Mouse (Mus musculus) common myeloid progenitor, adult 5-6 weeks (primary cell): ENCODE data around the gene Tmem176b. TPM values are rescaled to one million over a fixed set of nuclear protein-coding genes. Genes with fewer than 3 reads are reported as not detected.
"Not testable (repeated sequence)": the region's sequence is repeated elsewhere in the genome, so short reads cannot be mapped to it uniquely, and the experiment has no call there.

ENCODE experiments used
- ATAC-seq: replicated peaks from 2 replicates; pipeline ENCODE4 v1.8.0; 2016; ENCODE audit warnings: low read depth, mild to moderate bottlenecking, moderate TSS enrichment, inconsistent platforms; ENCODE audit not compliant: poor library complexity, severe bottlenecking
- total RNA-seq: library from RNA; stranded (forward); fragments of 200-1000, 187-1606 nt; gene quantifications from 2 replicates; pipeline ENCODE4 v1.2.3, GENCODE M21; 2017

Gene Tmem176b
- 137 and 148 TPM in 2 replicates for total RNA-seq

DNA sequence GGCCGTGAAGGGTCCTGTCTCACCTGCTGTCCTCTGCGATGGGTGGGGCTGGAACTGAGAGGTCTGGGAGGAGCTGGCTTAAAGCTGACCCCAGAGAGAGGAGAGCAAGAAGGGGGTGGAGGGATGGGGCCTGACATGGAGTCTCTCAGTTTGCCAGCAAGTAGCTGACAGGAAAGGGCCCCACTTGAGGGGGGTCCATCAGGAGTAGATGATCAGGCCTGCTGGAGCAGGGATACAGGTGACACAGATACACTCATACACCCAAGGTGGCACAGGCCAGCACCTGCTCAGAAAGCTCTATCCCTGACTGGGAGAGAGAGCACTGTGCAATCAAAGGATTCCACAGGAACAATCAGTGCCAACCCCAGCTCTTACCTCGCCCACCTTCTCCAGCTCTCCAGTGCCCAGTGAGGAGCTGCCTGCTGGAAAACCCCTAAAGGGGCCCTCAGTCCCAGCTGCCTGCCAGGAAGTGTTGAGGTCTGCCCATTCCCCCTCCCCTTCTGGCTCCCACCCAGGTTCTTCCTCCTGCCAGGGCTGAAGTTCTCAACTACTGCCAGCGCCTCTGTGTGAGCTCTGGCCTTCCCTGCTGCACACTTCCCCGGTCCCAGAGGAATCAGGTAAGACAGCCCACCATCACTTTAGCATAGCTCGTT, at the start of gene Tmem176b:
Gene Tmem176b, minus strand, starts transcription at position 524 of the 653 bp plus-strand sequence.
- ATAC-seq = peak; percentile 81

DNA sequence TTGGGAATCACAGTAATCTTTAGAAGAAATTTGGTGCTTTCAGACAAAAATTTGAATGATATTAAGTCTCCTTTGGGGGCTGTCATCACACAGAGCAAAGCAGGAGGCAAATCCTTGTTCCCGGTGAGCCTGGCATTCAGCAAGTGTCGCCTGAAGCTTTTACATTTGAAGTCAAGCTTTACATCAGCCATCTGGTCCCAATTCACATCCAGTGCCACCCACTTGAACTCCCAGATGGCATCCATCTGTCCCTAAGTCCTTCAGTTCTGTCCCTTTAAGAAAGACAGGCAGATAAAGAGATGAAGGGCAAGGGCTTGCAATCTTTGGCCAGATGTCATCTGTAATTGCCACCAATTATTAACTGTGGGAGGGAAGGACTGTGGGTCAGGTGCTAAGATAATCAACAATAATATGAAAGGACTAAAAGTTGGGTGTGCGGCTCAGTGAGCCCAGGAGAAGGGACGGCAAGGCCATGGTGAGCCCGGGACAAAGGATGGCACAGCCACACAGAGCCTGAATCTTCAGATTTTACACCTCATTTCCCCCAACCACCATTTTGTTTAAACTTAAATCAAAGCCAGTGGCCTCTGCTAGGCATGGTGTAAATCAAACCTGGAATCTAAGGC, 35.3 kb upstream of the Tmem176b start:
- no peak for ATAC-seq

DNA sequence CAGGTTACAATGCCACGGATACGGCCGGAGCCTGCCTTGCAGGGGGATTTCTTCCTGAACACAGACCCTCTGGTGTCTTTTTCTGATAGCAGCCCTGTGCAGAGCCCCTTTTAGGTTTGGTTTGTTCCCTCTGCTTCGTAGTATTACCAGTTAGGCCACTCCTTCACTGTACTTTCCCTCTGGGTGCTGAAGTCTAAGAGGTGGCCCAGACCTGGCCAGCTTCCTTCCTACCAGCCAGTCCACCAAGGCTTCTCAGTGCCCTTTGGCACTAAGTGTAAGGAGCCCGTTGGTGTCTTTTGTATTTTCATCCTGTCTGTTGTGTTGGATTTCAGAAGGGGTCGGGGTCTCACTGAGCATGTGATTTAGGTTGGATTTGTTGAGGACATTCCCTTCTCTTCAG, 34.2 kb upstream of the Tmem176b start:
- ATAC-seq = no peak

DNA sequence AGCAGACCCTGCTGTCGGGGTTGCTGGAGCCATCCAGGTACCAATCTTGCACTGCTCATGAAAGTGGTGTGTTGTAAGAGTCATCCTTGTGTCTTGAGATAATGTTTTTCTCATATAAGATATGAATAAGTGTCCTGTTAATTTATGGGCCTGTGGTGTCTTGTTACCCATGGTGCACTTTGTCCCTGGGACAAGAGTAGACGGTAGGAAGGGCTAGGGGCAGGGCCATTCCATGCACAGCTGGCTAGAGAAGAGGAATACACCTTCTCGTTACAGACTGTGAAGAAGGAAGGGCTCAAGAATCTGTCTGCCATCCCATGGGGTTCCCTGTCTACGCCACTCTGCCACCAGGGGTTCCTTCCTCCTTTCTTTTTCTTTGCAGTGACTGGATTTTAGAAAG, 33.3 kb upstream of the Tmem176b start:
- ATAC-seq = no peak

DNA sequence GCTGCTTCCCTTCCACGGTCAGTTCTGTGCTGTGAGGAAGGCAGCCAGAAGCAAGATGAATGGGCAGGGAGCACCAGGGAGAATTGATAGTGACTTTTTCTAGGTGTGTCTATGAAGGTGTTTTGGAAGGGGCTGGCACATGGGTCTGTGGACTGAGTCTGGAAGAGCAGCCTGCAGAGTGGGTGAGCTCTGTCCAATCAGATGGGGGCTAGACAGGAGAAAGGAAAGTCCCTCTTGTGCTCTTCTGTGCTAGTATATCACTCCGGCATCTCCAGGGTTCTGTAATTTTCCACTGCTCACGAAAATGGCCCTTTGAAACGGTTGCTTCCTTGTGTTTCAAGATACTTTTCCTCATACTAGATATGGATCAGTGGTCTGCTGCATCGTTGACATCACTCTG, 31.3 kb upstream of the Tmem176b start, which contains the start of gene Aoc1:
Gene Aoc1, plus strand, starts transcription at position 301 of the 400 bp plus-strand sequence.
- no peak for ATAC-seq

- ATAC-seq = no peak
These were observed 28.5 kb upstream of the Tmem176b start for GRCm38 (mm10) chr6:48869774-48870173.

DNA sequence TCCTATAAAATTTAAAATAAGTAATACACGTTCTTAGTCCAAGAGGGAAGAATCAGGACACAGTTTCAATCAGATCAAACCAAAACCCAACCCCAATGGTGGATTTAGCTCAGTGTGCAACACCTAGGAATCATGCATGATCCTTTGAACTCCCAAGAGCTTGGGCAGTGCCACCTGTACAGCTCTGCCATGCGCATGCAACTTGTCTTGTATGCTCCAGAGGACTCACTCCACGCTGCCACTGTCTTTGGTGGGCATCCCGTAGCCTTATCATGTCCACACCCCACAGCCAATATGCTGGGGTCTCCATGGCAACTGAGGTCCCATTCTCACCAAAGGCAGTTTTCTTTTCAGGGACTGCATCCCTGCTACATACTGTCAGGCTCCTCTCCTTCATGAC, 25.9 kb upstream of the Tmem176b start:
- ATAC-seq = no peak

- not testable (repeated sequence) for ATAC-seq
These were observed 25.2 kb upstream of the Tmem176b start for GRCm38 (mm10) chr6:48866355-48866950.

DNA sequence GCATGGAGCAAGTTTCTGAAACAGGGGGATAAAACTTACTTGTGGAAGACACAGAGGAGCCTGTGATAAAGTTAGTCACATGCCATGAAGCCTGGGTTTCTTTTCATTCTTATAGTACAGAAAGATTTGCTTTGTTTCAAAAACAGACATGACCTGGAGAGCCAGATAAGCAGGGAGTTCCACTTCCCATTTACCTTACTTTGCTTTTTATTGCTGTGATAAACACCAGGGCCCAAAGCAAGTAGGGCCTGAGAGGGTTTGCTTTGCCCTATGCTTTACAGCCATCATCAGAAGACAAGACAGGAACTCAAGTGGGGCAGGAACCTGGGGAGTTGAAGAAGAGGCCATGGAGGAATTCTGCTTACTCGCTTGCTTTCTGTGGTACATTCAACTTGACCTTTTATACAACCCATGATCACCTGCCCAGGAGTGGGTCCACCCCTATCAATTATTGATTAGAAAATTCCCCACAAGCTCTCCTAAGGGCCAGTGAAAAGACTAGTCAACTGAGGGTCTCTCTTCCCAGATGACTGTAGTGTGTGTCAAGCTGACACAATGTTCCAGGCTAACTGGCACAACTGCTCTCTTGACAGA, 24.0 kb upstream of the Tmem176b start:
- ATAC-seq = no peak

- no peak for ATAC-seq
These were observed 23.4 kb upstream of the Tmem176b start for GRCm38 (mm10) chr6:48864723-48865122.

GRCm38 (mm10) chr6:48864181-48864580, 22.9 kb upstream of the Tmem176b start:
- no peak for ATAC-seq

GRCm38 (mm10) chr6:48863488-48863887, 22.2 kb upstream of the Tmem176b start:
- no peak for ATAC-seq

DNA sequence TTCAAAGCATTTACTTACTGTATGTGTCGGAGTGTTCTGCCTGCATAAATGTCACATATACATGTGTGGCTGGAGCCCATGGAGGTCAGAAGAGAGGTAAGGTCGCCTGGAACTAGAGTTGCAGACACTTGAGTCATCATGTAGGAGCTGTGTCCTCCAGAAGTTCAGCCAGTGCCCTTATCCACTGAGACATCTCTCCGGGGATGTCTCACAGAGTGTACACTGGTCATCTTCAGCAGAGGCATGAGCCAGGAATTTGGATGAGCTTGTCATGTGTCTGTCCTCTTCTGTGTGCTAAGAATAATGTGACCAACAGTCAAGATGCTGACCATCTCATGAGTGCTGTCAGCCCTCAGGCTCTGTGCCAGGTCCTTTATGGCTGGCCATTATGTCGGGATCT, 21.5 kb upstream of the Tmem176b start:
- ATAC-seq = no peak

DNA sequence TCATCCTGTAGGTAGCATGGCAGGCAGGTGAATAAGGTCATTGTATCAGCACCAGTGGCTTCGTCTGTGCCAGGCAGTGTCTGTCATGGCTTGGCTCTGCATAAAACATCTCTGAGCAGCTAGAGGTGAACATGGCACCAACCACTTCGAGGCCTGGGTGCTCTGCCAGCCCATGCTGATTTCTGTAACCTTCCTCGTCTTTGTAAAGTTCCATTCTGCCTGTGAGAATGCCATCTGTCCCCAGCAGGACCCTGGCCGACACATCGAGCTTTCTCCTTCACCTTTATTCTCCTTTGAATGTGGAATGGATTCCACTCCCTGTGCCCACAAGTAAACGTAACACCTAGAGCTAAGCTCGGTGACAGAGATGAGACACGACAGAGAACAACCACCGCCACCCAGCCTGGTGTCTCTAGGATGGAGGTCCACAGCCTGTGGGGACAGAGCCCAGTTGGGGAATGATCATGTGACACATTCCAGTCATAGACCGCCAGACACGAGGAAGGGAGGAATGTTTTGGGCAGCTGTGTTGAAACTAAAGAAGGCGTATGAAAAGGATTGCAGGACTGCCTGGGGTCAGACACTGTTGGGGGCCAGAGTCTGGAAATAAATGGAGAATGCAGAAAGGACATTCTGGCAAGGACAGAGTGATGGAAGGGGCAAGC, 20.5 kb upstream of the Tmem176b start:
- ATAC-seq = no peak

DNA sequence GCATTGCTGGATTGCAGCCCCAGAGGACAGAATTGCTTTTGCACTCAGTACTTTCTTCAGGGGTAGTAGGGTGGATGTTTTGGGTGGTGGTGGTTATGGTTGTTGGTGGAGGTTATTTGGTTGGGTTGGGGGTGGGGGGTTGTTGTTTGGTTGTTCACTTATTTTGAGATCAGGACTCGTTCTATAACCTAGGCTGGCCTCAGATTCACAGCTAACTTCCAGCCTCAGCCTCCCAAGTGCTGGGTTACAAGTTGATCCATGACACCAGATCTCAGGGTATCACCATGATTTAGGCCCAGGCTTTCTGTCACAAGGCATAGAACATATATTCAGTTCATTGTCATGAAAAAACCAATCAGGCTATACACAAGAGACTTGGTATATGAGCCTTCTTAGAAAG, 19.6 kb upstream of the Tmem176b start:
- ATAC-seq = no peak

GRCm38 (mm10) chr6:48860130-48860815, 19.0 kb upstream of the Tmem176b start:
- ATAC-seq = peak; percentile 88

DNA sequence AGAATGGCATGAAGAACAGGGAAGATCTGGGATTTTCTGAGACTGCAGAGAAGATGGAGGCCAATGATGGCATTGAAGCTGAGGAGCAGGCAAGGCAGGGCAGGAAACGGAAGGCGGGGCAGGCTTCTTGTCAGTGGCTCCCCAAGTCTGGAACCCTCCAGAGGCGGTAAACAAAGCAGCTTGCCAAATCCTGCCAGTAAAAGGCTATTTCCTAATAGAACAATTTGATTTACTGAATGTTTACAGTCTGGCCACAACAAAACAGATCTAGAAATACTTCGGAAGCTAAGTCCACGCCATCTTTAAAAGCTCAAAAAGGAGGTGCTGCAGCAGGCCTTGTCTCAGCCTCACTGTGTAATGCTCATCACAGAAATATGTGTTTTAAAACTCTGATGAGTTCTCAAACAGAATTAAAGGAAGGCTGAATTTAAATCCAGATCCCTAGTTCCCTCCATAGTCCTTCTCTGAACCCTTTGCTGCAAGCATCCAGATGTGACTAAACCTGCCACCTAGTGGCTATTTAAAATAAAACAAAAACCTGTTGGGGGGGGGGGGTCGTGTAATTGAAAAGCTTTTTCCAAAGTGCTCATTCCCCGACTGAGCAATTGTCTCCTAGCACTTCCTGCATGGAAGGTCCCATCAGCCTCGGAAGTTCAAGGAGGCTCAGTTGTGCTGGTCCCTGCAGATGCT, 16.5 kb upstream of the Tmem176b start:
- ATAC-seq = no peak

GRCm38 (mm10) chr6:48854155-48854554, 12.9 kb upstream of the Tmem176b start:
- ATAC-seq = no peak

- 0 out of 2 replicates have a peak, but pooled peaks have one; percentile 11 for ATAC-seq
These were observed 10.7 kb upstream of the Tmem176b start for GRCm38 (mm10) chr6:48851820-48852491.
